Mouse (Mus musculus) spleen, postnatal 4 days (tissue): ENCODE results near the gene Vmn1r191.
"Not testable (repeated sequence)": the region's sequence is repeated elsewhere in the genome, so short reads cannot be mapped to it uniquely, and the experiment has no call there.

Source experiments
- DNase-seq, 2 experiments: peaks; one replicate each; pipeline ENCODE4 v3.0.0; 2022; ENCODE audit warnings: low spot score in 2 of 2

Vmn1r191 gene

DNA sequence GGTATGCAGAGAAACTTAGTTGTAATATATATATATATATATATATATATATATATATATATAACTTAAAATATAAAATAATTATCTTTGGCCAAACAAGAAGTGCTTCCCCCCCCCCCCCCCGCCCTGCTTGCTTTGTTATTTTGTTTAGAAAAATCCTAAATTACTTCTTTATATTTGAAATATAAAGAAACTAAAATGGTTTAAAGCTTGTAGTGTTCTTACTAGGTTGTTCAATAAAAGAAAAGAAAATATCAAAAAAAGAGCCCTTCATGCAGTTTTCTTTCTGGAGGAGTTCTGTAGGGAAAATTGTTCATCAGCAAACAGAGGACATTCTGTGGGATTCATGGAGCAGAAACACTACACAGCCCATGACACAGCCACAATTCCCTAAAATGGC lies at the start of gene Vmn1r191:
Vmn1r191 (minus strand) TSS at position 101 of the 400 bp plus-strand sequence.
- no peak for DNase-seq

DNA sequence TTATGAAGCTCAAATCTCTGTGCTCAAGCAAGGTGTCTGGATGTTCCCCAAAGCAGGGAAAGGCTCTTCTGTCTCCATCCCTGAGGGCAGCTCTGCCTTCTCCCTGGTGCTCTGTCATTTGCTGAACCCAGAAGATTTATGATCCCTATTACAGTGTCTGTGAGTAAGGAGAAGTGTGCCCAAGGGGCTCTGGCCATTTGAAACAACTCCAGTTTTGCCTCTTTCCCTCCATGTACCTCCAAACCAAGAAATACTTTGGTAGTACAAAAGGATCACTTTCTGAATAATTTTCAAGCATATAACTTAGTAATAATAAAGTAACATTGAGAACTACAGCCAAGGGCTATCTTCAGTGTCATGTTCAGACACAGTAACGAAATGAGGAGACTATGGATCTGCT lies 39.3 kb upstream of the Vmn1r191 start, which contains the start of gene Vmn1r193:
Vmn1r193 (minus strand) TSS at position 101 of the 400 bp plus-strand sequence.
- not testable (repeated sequence) for DNase-seq

DNA sequence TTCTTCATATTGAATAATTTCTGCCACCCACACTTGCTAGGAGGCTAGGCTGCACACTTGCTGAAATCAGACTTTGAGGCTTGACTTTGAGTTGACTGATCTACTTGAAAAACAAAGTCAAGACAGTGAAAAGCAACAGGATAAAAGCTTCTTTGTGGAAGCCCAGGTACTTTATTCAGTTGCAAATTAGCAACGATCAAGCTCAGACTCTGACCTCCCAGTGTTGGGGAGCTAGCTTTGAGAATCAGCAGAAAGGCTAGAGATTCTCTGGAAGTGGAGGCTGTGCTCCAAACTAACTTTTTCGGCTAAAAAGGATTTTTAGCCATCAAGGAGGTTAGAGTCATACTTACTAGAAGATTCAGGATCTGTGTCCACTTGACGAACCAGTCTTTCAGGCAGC lies 9.0 kb upstream of the Vmn1r191 start:
- DNase-seq = not testable (repeated sequence)

DNA sequence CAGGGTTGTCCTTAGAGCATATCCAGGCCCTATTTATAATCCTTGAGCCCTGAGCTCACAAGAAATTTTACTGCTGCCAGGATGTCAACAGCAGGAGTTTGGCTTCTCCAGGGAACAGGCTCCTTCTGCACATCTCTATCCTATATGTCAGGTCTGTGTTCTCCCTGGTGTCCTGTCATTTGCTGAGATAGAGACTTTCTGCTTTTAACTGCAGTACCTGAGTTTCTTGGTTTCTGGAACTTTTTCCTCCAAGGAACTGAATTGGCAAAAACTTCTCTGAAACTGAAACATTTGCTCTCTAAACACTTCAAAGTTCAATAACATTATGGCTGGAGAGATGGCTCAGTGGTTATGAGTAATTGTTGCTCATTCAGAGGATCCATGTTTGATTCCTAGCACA lies 7.3 kb upstream of the Vmn1r191 start, which contains the start of gene Vmn1r192:
Vmn1r192 (minus strand) TSS at position 101 of the 400 bp plus-strand sequence.
- DNase-seq = no peak

- DNase-seq = no peak
These were observed 6.6 kb upstream of the Vmn1r191 start for GRCm38 (mm10) chr13:22190385-22190784.

- no peak for DNase-seq
These were observed 5.5 kb upstream of the Vmn1r191 start for GRCm38 (mm10) chr13:22189313-22189712.

DNA sequence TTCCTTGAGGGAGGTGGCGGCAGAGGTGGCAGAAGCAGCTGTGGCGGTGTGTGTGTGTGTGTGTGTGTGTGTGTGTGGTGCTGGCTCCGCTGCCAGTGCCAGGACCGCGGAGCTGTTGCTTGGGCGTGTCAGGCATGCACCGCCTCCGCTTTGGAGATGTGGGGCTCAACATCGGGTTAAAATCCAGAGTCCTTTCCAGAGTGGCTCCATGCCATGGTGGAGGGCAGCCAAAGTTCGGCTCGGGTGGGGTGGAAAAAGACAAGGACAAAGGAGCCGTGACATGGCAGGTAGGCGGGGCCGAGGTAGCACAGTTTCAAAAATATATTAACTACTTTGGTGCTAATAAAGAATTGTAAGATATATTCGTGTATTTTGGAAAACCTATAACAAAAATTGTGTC lies 15.4 kb downstream of the Vmn1r191 start:
- DNase-seq = no peak

DNA sequence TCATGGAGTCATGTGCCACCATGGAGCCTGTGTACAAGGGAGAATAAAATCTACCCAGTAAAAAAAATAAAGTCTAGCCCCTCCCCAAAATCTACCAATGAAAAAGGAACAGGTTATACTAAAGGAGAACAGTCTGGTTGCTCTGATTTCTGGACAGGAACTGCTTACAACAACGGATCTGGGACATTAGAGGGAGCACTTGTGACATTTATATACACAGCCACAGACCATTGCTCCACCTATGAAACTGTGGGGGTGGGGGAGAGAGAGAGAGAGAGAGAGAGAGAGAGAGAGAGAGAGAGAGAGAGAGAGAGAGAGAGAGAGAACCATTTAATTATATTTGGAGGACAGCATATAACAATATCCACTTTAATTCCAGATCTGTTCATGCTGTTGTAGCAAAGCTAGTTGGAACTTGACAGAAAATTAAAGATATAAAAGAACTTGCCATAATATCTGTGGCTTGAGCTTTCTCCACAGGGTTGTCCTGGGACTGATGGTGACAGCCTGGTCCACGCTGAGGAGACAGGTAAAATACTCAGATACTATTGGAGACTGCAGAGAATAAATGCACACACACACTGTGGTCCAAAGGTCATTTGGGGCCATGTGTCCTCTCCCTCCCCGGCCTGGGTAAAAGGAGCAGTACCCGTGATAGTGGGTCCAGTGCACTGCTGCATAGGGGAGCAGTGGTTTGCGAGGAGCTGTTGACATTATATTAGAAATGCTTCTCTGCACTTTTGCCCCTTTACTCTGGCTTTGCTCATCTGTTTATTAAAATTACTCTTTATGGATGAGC lies 47.1 kb downstream of the Vmn1r191 start:
- not testable (repeated sequence) for DNase-seq
